Mouse (Mus musculus): ENCODE results near the gene Lancl3. TPM values are rescaled to one million over a fixed set of nuclear protein-coding genes. Genes with fewer than 3 reads are reported as not detected.
A peak's percentile ranks its signal among the peaks of the same experiment; 100 is the strongest.

The Lancl3 gene
- polyA plus RNA-seq, 1 experiment from 2014 or later, result 1.8 TPM

DNA sequence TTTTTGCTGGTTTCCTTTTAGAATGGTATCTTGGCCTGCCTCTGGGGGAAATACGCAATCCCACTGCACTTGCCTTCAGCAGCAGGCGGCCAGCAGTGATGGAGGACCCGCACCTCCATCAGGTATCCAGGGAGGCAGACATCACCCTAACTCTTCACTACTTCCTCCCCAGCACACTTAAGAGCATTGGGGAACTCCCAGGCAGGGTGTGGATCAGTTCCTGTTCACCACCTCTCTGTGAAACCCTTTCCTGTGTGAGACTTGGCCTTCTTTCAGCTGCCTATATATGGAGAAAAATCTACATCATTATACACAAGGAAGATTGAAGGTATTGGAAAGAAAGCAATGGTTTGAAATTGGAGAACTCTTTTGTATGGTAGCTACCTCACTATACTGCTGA, 19.9 kb downstream of the Lancl3 start:
- Histone ChIP-seq H3K4me1 (ENCODE audit: control insufficient read depth, insufficient read depth, low read length) (no peaks in the 10 kb centered on the region), H3K27me3 (ENCODE audit: control insufficient read depth, insufficient read depth, low read length) (no peaks in the 10 kb centered on the region), H3K36me3 (ENCODE audit: control insufficient read depth, insufficient read depth, low read length) (no peaks in the 10 kb centered on the region), H3K4me2 (replicated peaks; ENCODE audit: low read depth, low read length) (no peak overlapping the region), H3K9ac (replicated peaks; ENCODE audit: low read depth, low read length) (no peak overlapping the region), H3K27ac (ENCODE audit: low read length) (no peak overlapping the region), H3K4me3 (ENCODE audit: low read depth, low read length) (no peak overlapping the region), H3K9me3 (ENCODE audit: control insufficient read depth, low read depth, low read length) (no peaks in the 10 kb centered on the region)
- WGBS, result 89% methylated on average over 3 of the region's 3 CpGs
- ATAC-seq (ENCODE audit: insufficient number of reproducible peaks, insufficient read depth, low FRiP score, low read depth), result no peak

- Histone ChIP-seq H3K9ac (replicated peaks; ENCODE audit: low read depth, low read length) (no peak overlapping the region), H3K4me3 (ENCODE audit: low read depth, low read length) (no peak overlapping the region), H3K27ac (ENCODE audit: low read length) (no peak overlapping the region), H3K36me3 (ENCODE audit: control insufficient read depth, insufficient read depth, low read length) (no peaks in the 10 kb centered on the region), H3K9me3 (ENCODE audit: control insufficient read depth, low read depth, low read length) (no peaks in the 10 kb centered on the region), H3K27me3 (ENCODE audit: control insufficient read depth, insufficient read depth, low read length) (no peaks in the 10 kb centered on the region), H3K4me2 (replicated peaks; ENCODE audit: low read depth, low read length) (no peak overlapping the region), H3K4me1 (ENCODE audit: control insufficient read depth, insufficient read depth, low read length) (no peaks in the 10 kb centered on the region)
- no peak for ATAC-seq (ENCODE audit: insufficient number of reproducible peaks, insufficient read depth, low FRiP score, low read depth)
- WGBS, result 36% methylated on average over 6 of the region's 6 CpGs
Measured at GRCm38 (mm10) chrX:9221206-9221605, 21.5 kb downstream of the Lancl3 start.

GRCm38 (mm10) chrX:9221736-9222135, 22.0 kb downstream of the Lancl3 start:
- Histone ChIP-seq H3K4me3 (ENCODE audit: low read depth, low read length) (no peak overlapping the region), H3K27ac (ENCODE audit: low read length) (no peak overlapping the region), H3K4me1 (ENCODE audit: control insufficient read depth, insufficient read depth, low read length) (no peaks in the 10 kb centered on the region), H3K36me3 (ENCODE audit: control insufficient read depth, insufficient read depth, low read length) (no peaks in the 10 kb centered on the region), H3K27me3 (ENCODE audit: control insufficient read depth, insufficient read depth, low read length) (no peaks in the 10 kb centered on the region), H3K9ac (replicated peaks; ENCODE audit: low read depth, low read length) (no peak overlapping the region), H3K4me2 (replicated peaks; ENCODE audit: low read depth, low read length) (no peak overlapping the region), H3K9me3 (ENCODE audit: control insufficient read depth, low read depth, low read length) (no peaks in the 10 kb centered on the region)
- WGBS, result 78% methylated on average over 4 of the region's 4 CpGs
- no peak for ATAC-seq (ENCODE audit: insufficient number of reproducible peaks, insufficient read depth, low FRiP score, low read depth)

DNA sequence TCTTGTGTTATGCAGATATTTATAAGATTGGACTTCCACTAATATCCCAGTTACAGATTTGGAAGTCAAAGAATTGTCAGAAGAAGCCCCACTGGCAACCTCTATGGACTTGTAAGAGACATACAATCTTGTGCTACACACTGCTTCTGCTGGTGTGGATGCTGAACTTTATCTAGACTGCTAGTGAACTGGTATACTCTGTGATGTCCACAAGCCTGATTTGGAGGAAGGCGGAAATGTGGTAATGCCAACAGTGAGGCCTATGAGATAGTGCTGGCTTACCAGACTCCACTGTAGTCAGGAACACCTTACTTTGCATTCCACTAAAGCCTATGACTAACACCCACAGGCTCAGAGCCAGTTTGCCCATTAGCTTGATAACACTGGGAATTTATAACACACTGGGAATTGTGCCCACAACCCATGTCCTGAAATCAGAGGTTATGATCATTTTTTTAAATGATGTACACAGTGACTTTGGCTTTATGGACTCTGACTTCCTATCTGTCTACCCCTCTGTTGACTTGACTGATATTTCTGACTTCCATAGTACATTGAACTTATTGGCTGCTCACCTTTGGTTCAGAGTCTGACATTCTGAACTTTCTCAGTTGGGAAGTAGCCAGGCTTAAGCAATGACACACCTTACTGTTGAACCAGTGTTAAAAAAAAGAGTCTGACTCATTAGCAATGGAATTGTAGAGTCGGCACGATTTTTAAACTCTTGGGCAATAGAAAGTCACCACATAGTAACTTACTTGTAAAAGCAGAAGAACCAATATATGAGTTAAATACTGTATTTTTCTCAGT, 22.9 kb downstream of the Lancl3 start:
- WGBS, result 86% methylated on average over 3 of the region's 3 CpGs
- H3K9ac ChIP-seq (replicated peaks; ENCODE audit: low read depth, low read length), result no peak overlapping the region
- H3K27me3 ChIP-seq (ENCODE audit: control insufficient read depth, insufficient read depth, low read length), result no peaks in the 10 kb centered on the region
- H3K4me3 ChIP-seq (ENCODE audit: low read depth, low read length), result no peak overlapping the region
- H3K27ac ChIP-seq (ENCODE audit: low read length), result no peak overlapping the region
- no peaks in the 10 kb centered on the region for H3K4me1 ChIP-seq (ENCODE audit: control insufficient read depth, insufficient read depth, low read length)
- no peak for ATAC-seq (ENCODE audit: insufficient number of reproducible peaks, insufficient read depth, low FRiP score, low read depth)
- no peaks in the 10 kb centered on the region for H3K36me3 ChIP-seq (ENCODE audit: control insufficient read depth, insufficient read depth, low read length)
- no peak overlapping the region for H3K4me2 ChIP-seq (replicated peaks; ENCODE audit: low read depth, low read length)
- no peaks in the 10 kb centered on the region for H3K9me3 ChIP-seq (ENCODE audit: control insufficient read depth, low read depth, low read length)

GRCm38 (mm10) chrX:9227105-9227504, 27.4 kb downstream of the Lancl3 start:
- H3K9me3 ChIP-seq (ENCODE audit: control insufficient read depth, low read depth, low read length), result no peaks in the 10 kb centered on the region
- no peak overlapping the region for H3K4me3 ChIP-seq (ENCODE audit: low read depth, low read length)
- H3K27me3 ChIP-seq (ENCODE audit: control insufficient read depth, insufficient read depth, low read length), result no peaks in the 10 kb centered on the region
- no peaks in the 10 kb centered on the region for H3K4me1 ChIP-seq (ENCODE audit: control insufficient read depth, insufficient read depth, low read length)
- H3K36me3 ChIP-seq (ENCODE audit: control insufficient read depth, insufficient read depth, low read length), result no peaks in the 10 kb centered on the region
- H3K9ac ChIP-seq (replicated peaks; ENCODE audit: low read depth, low read length), result no peak overlapping the region
- no peak overlapping the region for H3K27ac ChIP-seq (ENCODE audit: low read length)
- 61% methylated on average over 2 of the region's 2 CpGs for WGBS
- no peak overlapping the region for H3K4me2 ChIP-seq (replicated peaks; ENCODE audit: low read depth, low read length)
- ATAC-seq (ENCODE audit: insufficient number of reproducible peaks, insufficient read depth, low FRiP score, low read depth), result no peak

- no peaks in the 10 kb centered on the region for H3K36me3 ChIP-seq (ENCODE audit: control insufficient read depth, insufficient read depth, low read length)
- WGBS, result 80% methylated on average over 5 of the region's 5 CpGs
- no peaks in the 10 kb centered on the region for H3K9me3 ChIP-seq (ENCODE audit: control insufficient read depth, low read depth, low read length)
- H3K27ac ChIP-seq (ENCODE audit: low read length), result no peak overlapping the region
- H3K4me1 ChIP-seq (ENCODE audit: control insufficient read depth, insufficient read depth, low read length), result no peaks in the 10 kb centered on the region
- no peak for ATAC-seq (ENCODE audit: insufficient number of reproducible peaks, insufficient read depth, low FRiP score, low read depth)
- H3K27me3 ChIP-seq (ENCODE audit: control insufficient read depth, insufficient read depth, low read length), result no peaks in the 10 kb centered on the region
- H3K4me2 ChIP-seq (replicated peaks; ENCODE audit: low read depth, low read length), result no peak overlapping the region
- H3K4me3 ChIP-seq (ENCODE audit: low read depth, low read length), result no peak overlapping the region
- H3K9ac ChIP-seq (replicated peaks; ENCODE audit: low read depth, low read length), result no peak overlapping the region
Measured at GRCm38 (mm10) chrX:9240737-9241591, 41.3 kb downstream of the Lancl3 start.

- no peak overlapping the region for H3K4me2 ChIP-seq (replicated peaks; ENCODE audit: low read depth, low read length)
- no peaks in the 10 kb centered on the region for H3K4me1 ChIP-seq (ENCODE audit: control insufficient read depth, insufficient read depth, low read length)
- no peaks in the 10 kb centered on the region for H3K36me3 ChIP-seq (ENCODE audit: control insufficient read depth, insufficient read depth, low read length)
- no peak overlapping the region for H3K4me3 ChIP-seq (ENCODE audit: low read depth, low read length)
- H3K27me3 ChIP-seq (ENCODE audit: control insufficient read depth, insufficient read depth, low read length), result no peaks in the 10 kb centered on the region
- H3K9me3 ChIP-seq (ENCODE audit: control insufficient read depth, low read depth, low read length), result no peaks in the 10 kb centered on the region
- H3K9ac ChIP-seq (replicated peaks; ENCODE audit: low read depth, low read length), result no peak overlapping the region
- no peak overlapping the region for H3K27ac ChIP-seq (ENCODE audit: low read length)
- WGBS, result 39% methylated on average over 8 of the region's 8 CpGs
- peak; percentile 49; the same call in 1 of the 2 replicates for ATAC-seq (ENCODE audit: insufficient number of reproducible peaks, insufficient read depth, low FRiP score, low read depth)
Measured at GRCm38 (mm10) chrX:9243381-9243864, 43.7 kb downstream of the Lancl3 start.

DNA sequence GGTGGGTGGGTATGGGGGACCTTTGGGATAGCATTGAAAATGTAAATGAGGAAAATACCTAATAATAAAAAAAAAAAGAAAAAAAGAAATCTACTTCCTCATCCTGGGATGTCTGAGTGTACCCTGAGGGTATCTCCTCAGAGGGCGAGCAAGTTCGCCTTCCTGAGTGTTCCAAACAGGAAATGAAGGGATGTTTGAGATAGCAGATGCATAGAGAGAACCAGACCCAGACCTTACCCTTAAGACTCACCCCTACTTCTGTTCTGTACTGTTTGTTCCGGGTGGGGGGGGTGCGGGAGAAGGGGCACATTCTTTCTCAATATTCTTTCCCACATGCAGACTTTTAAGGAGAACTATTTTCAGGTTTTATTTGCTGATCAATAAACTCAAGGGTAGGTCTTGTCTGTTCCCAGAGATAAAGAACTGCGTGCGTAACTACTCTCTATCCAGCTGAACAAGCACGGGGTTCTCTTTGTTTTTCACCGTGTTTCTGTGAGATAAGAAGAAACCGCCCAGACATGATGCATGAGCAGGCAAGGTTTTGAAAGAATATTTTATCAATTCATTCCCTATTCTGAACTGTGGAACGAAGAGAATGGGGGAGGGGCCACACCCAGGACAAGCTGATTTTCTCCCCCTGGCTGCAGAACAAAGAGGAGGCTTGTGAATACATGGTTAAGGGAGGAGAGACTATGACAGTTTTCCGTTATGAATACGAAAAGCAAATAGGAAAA, 45.1 kb downstream of the Lancl3 start:
- no peak overlapping the region for H3K27ac ChIP-seq (ENCODE audit: low read length)

More for the DNA sequence above, 45.1 kb downstream of the Lancl3 start:
- Histone ChIP-seq H3K4me3 (ENCODE audit: low read depth, low read length) (no peak overlapping the region), H3K4me2 (replicated peaks; ENCODE audit: low read depth, low read length) (no peak overlapping the region), H3K9me3 (ENCODE audit: control insufficient read depth, low read depth, low read length) (no peaks in the 10 kb centered on the region), H3K36me3 (ENCODE audit: control insufficient read depth, insufficient read depth, low read length) (no peaks in the 10 kb centered on the region), H3K27me3 (ENCODE audit: control insufficient read depth, insufficient read depth, low read length) (no peaks in the 10 kb centered on the region), H3K9ac (replicated peaks; ENCODE audit: low read depth, low read length) (no peak overlapping the region), H3K4me1 (ENCODE audit: control insufficient read depth, insufficient read depth, low read length) (no peaks in the 10 kb centered on the region)
- peak; percentile 84 for ATAC-seq (ENCODE audit: insufficient number of reproducible peaks, insufficient read depth, low FRiP score, low read depth)
- WGBS, result 65% methylated on average over 12 of the region's 12 CpGs
